Mouse (Mus musculus) forelimb bud, embryonic 11.5 days (tissue): ENCODE data around the gene Ttpal.

Experiments
- DNase-seq: peaks from one replicate; pipeline ENCODE4 v3.0.0-alpha.2; 2012; ENCODE audit warnings: low read depth, low spot score

Ttpal gene

GRCm38 (mm10) chr2:163592084-163592483, 10.0 kb upstream of the Ttpal start:
- DNase-seq, result no peak

- no peak for DNase-seq
These were observed 8.4 kb upstream of the Ttpal start for GRCm38 (mm10) chr2:163593636-163594282.

GRCm38 (mm10) chr2:163595119-163595518, 7.0 kb upstream of the Ttpal start:
- DNase-seq, result no peak

GRCm38 (mm10) chr2:163596057-163596872, 5.8 kb upstream of the Ttpal start:
- DNase-seq, result no peak

GRCm38 (mm10) chr2:163596873-163597155, 5.3 kb upstream of the Ttpal start:
- DNase-seq, result no peak

- DNase-seq, result no peak
These were observed 4.5 kb upstream of the Ttpal start for GRCm38 (mm10) chr2:163597661-163598060.

- DNase-seq, result peak; percentile 63
These were observed 2.9 kb upstream of the Ttpal start for GRCm38 (mm10) chr2:163599226-163599625.

GRCm38 (mm10) chr2:163601066-163601465, 1.0 kb upstream of the Ttpal start:
- DNase-seq, result no peak

GRCm38 (mm10) chr2:163601712-163602100, 408 bp upstream of the Ttpal start:
- DNase-seq, result no peak

- no peak for DNase-seq
These were observed 4.0 kb downstream of the Ttpal start for GRCm38 (mm10) chr2:163606161-163606560.

- DNase-seq, result no peak
These were observed 5.9 kb downstream of the Ttpal start for GRCm38 (mm10) chr2:163608008-163608407.

GRCm38 (mm10) chr2:163609281-163609975, 7.3 kb downstream of the Ttpal start:
- DNase-seq, result no peak

GRCm38 (mm10) chr2:163611176-163611575, 9.1 kb downstream of the Ttpal start:
- DNase-seq, result no peak

- no peak for DNase-seq
These were observed 11.1 kb downstream of the Ttpal start for GRCm38 (mm10) chr2:163613206-163613605.

GRCm38 (mm10) chr2:163613990-163614389, 11.9 kb downstream of the Ttpal start:
- DNase-seq, result no peak

GRCm38 (mm10) chr2:163615401-163615800, 13.3 kb downstream of the Ttpal start:
- no peak for DNase-seq

GRCm38 (mm10) chr2:163615906-163616651, 14.0 kb downstream of the Ttpal start:
- no peak for DNase-seq

GRCm38 (mm10) chr2:163616652-163617227, 14.6 kb downstream of the Ttpal start:
- DNase-seq, result no peak

GRCm38 (mm10) chr2:163617232-163617863, 15.2 kb downstream of the Ttpal start:
- DNase-seq, result no peak

GRCm38 (mm10) chr2:163617874-163618273, 15.8 kb downstream of the Ttpal start:
- DNase-seq, result no peak

- DNase-seq, result no peak
These were observed 18.3 kb downstream of the Ttpal start for GRCm38 (mm10) chr2:163620451-163620850.
